Mouse (Mus musculus) heart, postnatal 10 days (tissue): ENCODE data around the gene Atp6v0a1. TPM values are rescaled to one million over a fixed set of nuclear protein-coding genes. Genes with fewer than 3 reads are reported as not detected.
A peak's percentile ranks its signal among the peaks of the same experiment; 100 is the strongest.

Experiments
- DNase-seq, 2 experiments: peaks; one replicate each; pipeline ENCODE4 v3.0.0; 2021
- intact Hi-C: fragments of 180-260 bp; cut with DNase I; formaldehyde crosslinking; loops from one replicate; pipeline ENCODE4 v1.15.1; 2025
- total RNA-seq, 2 experiments: library from RNA; stranded (reverse); gene quantifications; 2 replicates each; pipeline ENCODE4 v1.2.3; 2021

The Atp6v0a1 gene
- total RNA-seq, 2 experiments from 2014 or later, result 89.6 to 93.8 TPM

GRCm38 (mm10) chr11:101080421-101080820 is 71.2 kb downstream of the Atp6v0a1 start:
- no peak for DNase-seq
- intact Hi-C loops, result no loop called here

- intact Hi-C loops, result loop anchor here (1.0 kb wide), 1 partner anchor 94 kb away; the partner anchor contains the start of gene Ccr10
- DNase-seq, result peak in 1 of 2 experiments; percentile 23
Measured at GRCm38 (mm10) chr11:101081659-101082058, 72.4 kb downstream of the Atp6v0a1 start.

GRCm38 (mm10) chr11:101082208-101083082 is 73.2 kb downstream of the Atp6v0a1 start, which contains the start of gene Coasy:
Gene Coasy (plus strand): TSS chr11:101082565.
- DNase-seq, result peak; percentile 90
- intact Hi-C loops, result loop anchor here (1.0 kb wide), 1 partner anchor 93 kb away; the partner anchor contains the start of gene Ccr10

GRCm38 (mm10) chr11:101083083-101083697 is 73.9 kb downstream of the Atp6v0a1 start:
- intact Hi-C loops, result no loop called here

GRCm38 (mm10) chr11:101084246-101084645 is 75.0 kb downstream of the Atp6v0a1 start:
- intact Hi-C loops, result no loop called here
- no peak for DNase-seq

More at GRCm38 (mm10) chr11:101083083-101083697, 73.9 kb downstream of the Atp6v0a1 start:
- peak in 1 of 2 experiments; percentile 46 for DNase-seq

GRCm38 (mm10) chr11:101084811-101085210 is 75.6 kb downstream of the Atp6v0a1 start:
- intact Hi-C loops, result no loop called here
- DNase-seq, result no peak

- no peak for DNase-seq
- intact Hi-C loops, result no loop called here
Measured at GRCm38 (mm10) chr11:101085617-101086322, 76.5 kb downstream of the Atp6v0a1 start.

- DNase-seq, result peak in 1 of 2 experiments; percentile 47
- intact Hi-C loops, result no loop called here
Measured at GRCm38 (mm10) chr11:101086323-101086674, 77.0 kb downstream of the Atp6v0a1 start.

GRCm38 (mm10) chr11:101086756-101087681 is 77.8 kb downstream of the Atp6v0a1 start, which contains the start of gene Mlx:
Gene Mlx (plus strand): TSS chr11:101087277.
- intact Hi-C loops, result no loop called here
- DNase-seq, result peak; percentile 93 to 95

- intact Hi-C loops, result no loop called here
Measured at GRCm38 (mm10) chr11:101087682-101088055, 78.4 kb downstream of the Atp6v0a1 start.

GRCm38 (mm10) chr11:101089931-101090330 is 80.7 kb downstream of the Atp6v0a1 start:
- DNase-seq, result no peak
- intact Hi-C loops, result loop anchor here (10.0 kb wide), 1 partner anchor 215 kb away; the partner anchor contains the start of gene Becn1

More at GRCm38 (mm10) chr11:101087682-101088055, 78.4 kb downstream of the Atp6v0a1 start:
- DNase-seq, result no peak

- no peak for DNase-seq
- intact Hi-C loops, result loop anchor here (1.0 to 10.0 kb wide), 2 partner anchors 79 to 210 kb away; partner anchors contain the start of gene Becn1
Measured at GRCm38 (mm10) chr11:101094930-101095313, 85.7 kb downstream of the Atp6v0a1 start.

GRCm38 (mm10) chr11:101095314-101096024 is 86.2 kb downstream of the Atp6v0a1 start, which contains the start of gene Psmc3ip:
Gene Psmc3ip (minus strand): TSS chr11:101095436.
- DNase-seq, result peak; percentile 98 to 99
- intact Hi-C loops, result loop anchor here (1.0 to 10.0 kb wide), 2 partner anchors 79 to 209 kb away; partner anchors contain the start of gene Becn1

GRCm38 (mm10) chr11:101098231-101098630 is 89.0 kb downstream of the Atp6v0a1 start:
- intact Hi-C loops, result loop anchor here (10.0 kb wide), 1 partner anchor 207 kb away; the partner anchor contains the start of gene Becn1
- no peak for DNase-seq

- no peak for DNase-seq
- intact Hi-C loops, result no loop called here
Measured at GRCm38 (mm10) chr11:101103011-101103410, 93.8 kb downstream of the Atp6v0a1 start.

GRCm38 (mm10) chr11:101109351-101109750 is 100.1 kb downstream of the Atp6v0a1 start:
- intact Hi-C loops, result no loop called here
- no peak for DNase-seq

GRCm38 (mm10) chr11:101110708-101111107 is 101.5 kb downstream of the Atp6v0a1 start:
- no peak for DNase-seq
- intact Hi-C loops, result no loop called here

- no peak for DNase-seq
- intact Hi-C loops, result no loop called here
Measured at GRCm38 (mm10) chr11:101111178-101111577, 101.9 kb downstream of the Atp6v0a1 start.

- no peak for DNase-seq
- intact Hi-C loops, result no loop called here
Measured at GRCm38 (mm10) chr11:101112186-101112585, 102.9 kb downstream of the Atp6v0a1 start.
